Mouse (Mus musculus): ENCODE data around the gene Mark4. TPM values are rescaled to one million over a fixed set of nuclear protein-coding genes. Genes with fewer than 3 reads are reported as not detected.

Mark4 gene
- polyA plus RNA-seq, 1 experiment from 2014 or later = 4.7 TPM

- TF ChIP-seq CTCF (IDR thresholded peaks at IDR 0.05; ENCODE audit: low read depth) = no peak
- ATAC-seq = no peak
- H3K27me3 ChIP-seq (replicated peaks; ENCODE audit: control insufficient read depth, insufficient read depth, low read length) = 0 out of 2 replicates have a peak, but pooled peaks cover under 1% of the 10 kb centered on the region
- H3K9me3 ChIP-seq (ENCODE audit: control insufficient read depth) = no peaks in the 10 kb centered on the region
- no peak overlapping the region for H3K4me2 ChIP-seq (replicated peaks; ENCODE audit: low read depth)
- H3K9ac ChIP-seq (ENCODE audit: low read depth, low read length) = no peak overlapping the region
- peaks cover 61% of the 10 kb centered on the region for H3K36me3 ChIP-seq (ENCODE audit: control insufficient read depth, insufficient read depth)
- no peak overlapping the region for H3K4me3 ChIP-seq (ENCODE audit: low read depth, low read length)
- 87% methylated on average over 6 of the region's 6 CpGs for WGBS
- no peaks in the 10 kb centered on the region for H3K4me1 ChIP-seq (replicated peaks; ENCODE audit: control insufficient read depth, insufficient read depth, low read length)
- no peak overlapping the region for H3K27ac ChIP-seq (ENCODE audit: low read depth, low read length)
Observed at GRCm38 (mm10) chr7:19426349-19426748, 32.3 kb downstream of the Mark4 start.

DNA sequence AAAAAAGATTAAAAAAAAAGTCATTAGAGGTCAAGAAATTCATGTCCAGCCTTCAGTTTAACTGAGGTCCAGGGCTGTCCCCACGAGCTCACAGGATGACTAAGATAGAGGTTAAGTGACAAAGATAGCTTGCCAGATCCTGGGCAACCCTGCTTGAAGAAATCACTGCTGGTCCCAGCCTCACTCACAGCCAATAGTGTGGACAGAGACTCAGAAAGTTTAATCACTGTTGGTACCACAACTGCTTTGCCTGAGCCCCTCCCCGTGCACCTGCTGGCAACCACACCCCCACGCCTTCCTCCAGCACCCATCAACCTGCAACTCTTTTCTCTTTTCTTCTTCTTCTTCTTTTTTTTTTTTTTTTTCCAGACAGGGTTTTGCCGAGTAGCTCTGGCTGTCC is 34.6 kb downstream of the Mark4 start:
- no peak for ATAC-seq
- H3K36me3 ChIP-seq (ENCODE audit: control insufficient read depth, insufficient read depth) = peaks cover 38% of the 10 kb centered on the region
- no peak overlapping the region for H3K4me2 ChIP-seq (replicated peaks; ENCODE audit: low read depth)
- no peaks in the 10 kb centered on the region for H3K9me3 ChIP-seq (ENCODE audit: control insufficient read depth)
- TF ChIP-seq CTCF (IDR thresholded peaks at IDR 0.05; ENCODE audit: low read depth) = no peak
- peaks cover 10% of the 10 kb centered on the region; the same call in 1 of the 2 replicates for H3K27me3 ChIP-seq (replicated peaks; ENCODE audit: control insufficient read depth, insufficient read depth, low read length)
- H3K27ac ChIP-seq (ENCODE audit: low read depth, low read length) = no peak overlapping the region
- WGBS = 58% methylated on average over 4 of the region's 4 CpGs
- no peaks in the 10 kb centered on the region for H3K4me1 ChIP-seq (replicated peaks; ENCODE audit: control insufficient read depth, insufficient read depth, low read length)
- no peak overlapping the region for H3K9ac ChIP-seq (ENCODE audit: low read depth, low read length)
- H3K4me3 ChIP-seq (ENCODE audit: low read depth, low read length) = no peak overlapping the region

DNA sequence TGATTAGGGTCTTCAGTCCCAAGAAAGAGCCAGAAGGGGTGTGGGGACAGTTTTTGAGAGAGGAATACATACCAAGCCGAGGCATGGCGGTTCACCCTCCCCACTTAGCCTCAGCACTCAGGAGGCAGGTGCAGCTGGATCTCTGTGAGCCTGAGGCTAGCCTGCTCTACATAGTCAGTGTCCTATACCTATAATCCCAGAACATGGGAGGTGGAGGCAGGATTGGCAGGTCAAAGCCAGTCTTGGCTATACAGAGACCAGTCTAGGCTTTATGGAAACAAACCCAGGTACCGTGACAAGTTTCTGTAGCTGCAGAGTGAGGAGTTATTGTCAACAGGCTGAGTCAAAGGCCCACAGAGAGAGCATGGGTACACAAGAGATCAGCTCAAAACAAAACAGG is 35.5 kb downstream of the Mark4 start:
- ATAC-seq = no peak
- TF ChIP-seq CTCF (IDR thresholded peaks at IDR 0.05; ENCODE audit: low read depth) = no peak
- H3K4me2 ChIP-seq (replicated peaks; ENCODE audit: low read depth) = no peak overlapping the region
- H3K36me3 ChIP-seq (ENCODE audit: control insufficient read depth, insufficient read depth) = peaks cover 29% of the 10 kb centered on the region
- peaks cover 15% of the 10 kb centered on the region; the same call in 1 of the 2 replicates for H3K27me3 ChIP-seq (replicated peaks; ENCODE audit: control insufficient read depth, insufficient read depth, low read length)
- H3K4me1 ChIP-seq (replicated peaks; ENCODE audit: control insufficient read depth, insufficient read depth, low read length) = no peaks in the 10 kb centered on the region
- WGBS = 87% methylated on average over 3 of the region's 3 CpGs
- H3K9ac ChIP-seq (ENCODE audit: low read depth, low read length) = no peak overlapping the region
- H3K9me3 ChIP-seq (ENCODE audit: control insufficient read depth) = no peaks in the 10 kb centered on the region
- no peak overlapping the region for H3K4me3 ChIP-seq (ENCODE audit: low read depth, low read length)
- H3K27ac ChIP-seq (ENCODE audit: low read depth, low read length) = no peak overlapping the region

DNA sequence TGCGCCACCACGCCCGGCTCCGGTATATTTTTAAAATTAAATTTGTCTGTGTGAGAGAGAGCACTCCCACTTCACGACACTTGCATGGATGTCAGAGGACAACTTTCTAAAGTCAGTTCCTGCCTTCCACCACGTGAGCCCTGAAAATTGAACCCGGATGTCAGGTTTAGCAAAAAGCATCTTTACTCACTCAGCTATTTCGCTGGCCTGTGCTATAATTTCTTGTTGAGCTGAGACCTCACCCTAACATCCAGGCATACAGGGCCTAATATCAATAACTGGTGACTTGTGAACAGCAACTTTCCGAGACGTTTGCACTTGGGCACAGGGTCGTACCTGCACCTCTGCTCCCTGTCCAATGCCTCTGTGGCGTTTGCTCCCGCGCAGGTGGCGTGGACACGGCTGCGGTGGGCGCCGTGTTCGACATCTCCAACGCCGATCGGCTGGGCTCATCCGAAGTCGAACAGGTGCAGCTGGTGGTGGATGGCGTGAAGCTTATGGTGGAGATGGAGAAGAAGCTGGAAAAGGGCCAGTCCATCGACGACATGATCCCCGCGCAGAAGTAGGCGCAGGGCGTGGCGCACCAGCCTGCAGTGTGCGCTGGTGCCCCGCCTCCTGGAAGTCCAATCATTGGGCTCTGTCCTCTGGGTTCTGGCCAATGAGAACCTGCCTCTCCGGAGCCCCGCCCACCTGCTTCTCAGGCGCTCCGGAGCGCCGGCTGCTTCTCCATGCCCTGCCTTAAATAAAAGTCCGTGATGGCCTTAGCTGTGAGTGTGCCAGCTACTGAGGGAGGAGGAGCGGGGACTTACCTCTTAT is 37.6 kb downstream of the Mark4 start:
- Histone ChIP-seq H3K9ac (ENCODE audit: low read depth, low read length) (no peak overlapping the region), H3K9me3 (ENCODE audit: control insufficient read depth) (no peaks in the 10 kb centered on the region), H3K4me3 (ENCODE audit: low read depth, low read length) (peak overlapping the region; percentile 13; the same call in 1 of the 2 replicates), H3K27me3 (replicated peaks; ENCODE audit: control insufficient read depth, insufficient read depth, low read length) (peaks cover 20% of the 10 kb centered on the region; the same call in 1 of the 2 replicates), H3K4me1 (replicated peaks; ENCODE audit: control insufficient read depth, insufficient read depth, low read length) (no peaks in the 10 kb centered on the region), H3K4me2 (replicated peaks; ENCODE audit: low read depth) (peak overlapping the region; percentile 64), H3K27ac (ENCODE audit: low read depth, low read length) (no peak overlapping the region), H3K36me3 (ENCODE audit: control insufficient read depth, insufficient read depth) (peaks cover 8% of the 10 kb centered on the region; the same call in 1 of the 2 replicates)
- TF ChIP-seq CTCF (IDR thresholded peaks at IDR 0.05; ENCODE audit: low read depth) = no peak
- peak; percentile 91 for ATAC-seq
- 11% methylated on average over 43 of the region's 43 CpGs for WGBS

- Histone ChIP-seq H3K27me3 (replicated peaks; ENCODE audit: control insufficient read depth, insufficient read depth, low read length) (peaks cover 20% of the 10 kb centered on the region; the same call in 1 of the 2 replicates), H3K9me3 (ENCODE audit: control insufficient read depth) (no peaks in the 10 kb centered on the region), H3K4me1 (replicated peaks; ENCODE audit: control insufficient read depth, insufficient read depth, low read length) (no peaks in the 10 kb centered on the region), H3K9ac (ENCODE audit: low read depth, low read length) (no peak overlapping the region), H3K36me3 (ENCODE audit: control insufficient read depth, insufficient read depth) (no peaks in the 10 kb centered on the region), H3K4me3 (ENCODE audit: low read depth, low read length) (0 out of 2 replicates have a peak overlapping the region, but pooled peaks have one; percentile 9), H3K27ac (ENCODE audit: low read depth, low read length) (no peak overlapping the region), H3K4me2 (replicated peaks; ENCODE audit: low read depth) (peak overlapping the region; percentile 55)
- TF ChIP-seq CTCF (IDR thresholded peaks at IDR 0.05; ENCODE audit: low read depth) = no peak
- WGBS = 3% methylated on average over 27 of the region's 28 CpGs
- no peak for ATAC-seq
Observed at GRCm38 (mm10) chr7:19420121-19420520, 38.5 kb downstream of the Mark4 start.

- no peak for TF ChIP-seq CTCF (IDR thresholded peaks at IDR 0.05; ENCODE audit: low read depth)
- H3K27ac ChIP-seq (ENCODE audit: low read depth, low read length) = no peak overlapping the region
- H3K4me1 ChIP-seq (replicated peaks; ENCODE audit: control insufficient read depth, insufficient read depth, low read length) = no peaks in the 10 kb centered on the region
- H3K36me3 ChIP-seq (ENCODE audit: control insufficient read depth, insufficient read depth) = no peaks in the 10 kb centered on the region
- no peak overlapping the region for H3K4me3 ChIP-seq (ENCODE audit: low read depth, low read length)
- WGBS = 69% methylated on average over 15 of the region's 15 CpGs
- H3K27me3 ChIP-seq (replicated peaks; ENCODE audit: control insufficient read depth, insufficient read depth, low read length) = peaks cover 20% of the 10 kb centered on the region; the same call in 1 of the 2 replicates
- ATAC-seq = no peak
- no peak overlapping the region for H3K9ac ChIP-seq (ENCODE audit: low read depth, low read length)
- no peaks in the 10 kb centered on the region for H3K9me3 ChIP-seq (ENCODE audit: control insufficient read depth)
- no peak overlapping the region for H3K4me2 ChIP-seq (replicated peaks; ENCODE audit: low read depth)
Observed at GRCm38 (mm10) chr7:19416590-19416989, 42.0 kb downstream of the Mark4 start.

All from intestine, postnatal 0 days (tissue).